Mouse (Mus musculus): ENCODE results near the gene Fnbp1l.

DNA sequence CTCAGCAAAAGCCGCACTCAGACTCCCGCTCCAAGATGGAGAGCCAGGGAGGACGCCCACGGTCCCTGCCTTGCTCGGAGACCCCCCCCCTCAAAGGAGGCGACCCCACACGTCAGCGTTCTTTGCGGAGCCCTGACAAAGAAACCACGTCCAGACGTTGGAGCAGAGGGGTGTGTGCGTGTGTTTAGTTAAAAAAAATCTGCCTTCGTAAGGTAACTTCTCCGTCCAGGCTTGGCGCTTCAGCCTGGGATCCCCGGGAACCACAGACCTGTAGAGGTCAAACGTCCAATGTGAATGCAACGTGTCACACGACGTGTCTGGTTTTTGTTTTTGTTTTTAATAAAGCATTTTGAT lies 393 bp upstream of the Fnbp1l start:
- no peak for TF ChIP-seq CTCF (IDR thresholded peaks at IDR 0.05; ENCODE audit: low read depth)
- no peak for TF ChIP-seq EP300 (IDR thresholded peaks at IDR 0.05; ENCODE audit: low read depth)
